Mouse (Mus musculus) midbrain, embryonic 10.5 days (tissue): Measurements from ENCODE around the gene Gm21028. TPM values are rescaled to one million over a fixed set of nuclear protein-coding genes. Genes with fewer than 3 reads are reported as not detected.
"Not testable (repeated sequence)": the region's sequence is repeated elsewhere in the genome, so short reads cannot be mapped to it uniquely, and the experiment has no call there.

Experiments used
- DNase-seq: peaks from one replicate; pipeline ENCODE4 v3.0.0-alpha.2; 2017; ENCODE audit warnings: low spot score
- H3K27ac ChIP-seq: fragments of 300-500 bp; sonication (generic); replicated peaks from 2 replicates; pipeline ENCODE4 v1.5.1; 2016; ENCODE audit warnings: mild to moderate bottlenecking
- H3K27me3 ChIP-seq: fragments of 300-500 bp; sonication (generic); 2 replicates; pipeline ENCODE4 v1.6.1; 2016; ENCODE audit warnings: low read depth, mild to moderate bottlenecking; ENCODE audit not compliant: poor library complexity, severe bottlenecking
- H3K36me3 ChIP-seq: fragments of 300-500 bp; sonication (generic); 2 replicates; pipeline ENCODE4 v1.6.1; 2016; ENCODE audit warnings: mild to moderate bottlenecking, moderate library complexity
- H3K4me1 ChIP-seq: fragments of 300-500 bp; sonication (generic); 2 replicates; pipeline ENCODE4 v1.6.1; 2016
- H3K4me3 ChIP-seq: fragments of 300-500 bp; sonication (generic); 2 replicates; pipeline ENCODE4 v1.5.1; 2016; ENCODE audit warnings: mild to moderate bottlenecking, moderate library complexity
- H3K9me3 ChIP-seq: fragments of 300-500 bp; sonication (generic); replicated peaks from 2 replicates; pipeline ENCODE4 v1.6.1; 2016; ENCODE audit warnings: mild to moderate bottlenecking
- WGBS: fragments of 180-500 bp; shearing (Covaris S2); methylation state at CpG from one replicate; pipeline ENCODE4 v1.1.7; 2016; 5-methylcytosine and 5-hydroxymethylcytosine counted together
- microRNA-seq: library from miRNA; unstranded; fragments of <30 nt; microRNA quantifications from one replicate; pipeline ENCODE4, GENCODE M21; 2017
- polyA plus RNA-seq: library from polyadenylated mRNA; unstranded; fragments of >200 nt; fragmentation: Nextera tagmentation; extraction: Ambion mirVana; gene quantifications from 2 replicates; pipeline ENCODE4 v1.2.1, GENCODE M21; 2016

The Gm21028 gene
- polyA plus RNA-seq, result not detected in 2 replicates

- H3K9me3 ChIP-seq, result peaks cover 93% of the 10 kb centered on the region
- H3K4me1 ChIP-seq, result no peaks in the 10 kb centered on the region
- no peaks in the 10 kb centered on the region for H3K36me3 ChIP-seq
- H3K4me3 ChIP-seq, result no peak within 1 kb of the TSS
- H3K27ac ChIP-seq, result no peak within 1 kb of the TSS
- no peaks in the 10 kb centered on the region for H3K27me3 ChIP-seq
- no peak for DNase-seq
- 94% methylated on average over 5 of the region's 5 CpGs for WGBS
Observed at GRCm38 (mm10) chr7:42578488-42578887, at the start of gene Gm21028. Gene Gm21028, minus strand, starts transcription at chr7:42578588.

GRCm38 (mm10) chr7:42595666-42596065 lies 17.3 kb upstream of the Gm21028 start:
- peaks cover 80% of the 10 kb centered on the region for H3K9me3 ChIP-seq
- not testable (repeated sequence) for H3K27ac ChIP-seq, H3K4me3 ChIP-seq, DNase-seq, H3K27me3 ChIP-seq, H3K4me1 ChIP-seq, H3K36me3 ChIP-seq

- H3K9me3 ChIP-seq, result peaks cover 74% of the 10 kb centered on the region
- not testable (repeated sequence) for H3K4me3 ChIP-seq, H3K36me3 ChIP-seq, H3K4me1 ChIP-seq, H3K27me3 ChIP-seq, DNase-seq, H3K27ac ChIP-seq
- 87% methylated on average over 11 of the region's 11 CpGs for WGBS
Observed at GRCm38 (mm10) chr7:42592413-42592812, 14.0 kb upstream of the Gm21028 start, which contains the start of gene Zfp977. Gene Zfp977, minus strand, starts transcription at chr7:42592547.

- not testable (repeated sequence) for H3K27me3 ChIP-seq, H3K4me3 ChIP-seq, DNase-seq, H3K36me3 ChIP-seq, H3K27ac ChIP-seq, H3K4me1 ChIP-seq
- H3K9me3 ChIP-seq, result peaks cover 78% of the 10 kb centered on the region
Observed at GRCm38 (mm10) chr7:42591311-42591710, 12.9 kb upstream of the Gm21028 start.

GRCm38 (mm10) chr7:42551766-42552165 lies 26.6 kb downstream of the Gm21028 start:
- H3K36me3 ChIP-seq, result no peaks in the 10 kb centered on the region
- H3K27me3 ChIP-seq, result no peaks in the 10 kb centered on the region
- DNase-seq, result no peak
- H3K9me3 ChIP-seq, result peaks cover 49% of the 10 kb centered on the region
- H3K27ac ChIP-seq, result no peak overlapping the region
- WGBS, result 80% methylated on average over 3 of the region's 3 CpGs
- H3K4me3 ChIP-seq, result no peak overlapping the region
- H3K4me1 ChIP-seq, result no peaks in the 10 kb centered on the region

Small RNA genes within 50 kb of the gene (microRNA-seq; reads per million reads assigned to microRNA genes)
- not detected for gene Gm24938

Other genes starting within 250 kb of the Gm21028 start
- gene 4933421I07Rik, start 130.5 kb downstream of the Gm21028 start, polyA plus RNA-seq, result not detected in 2 replicates
- 11.7 and 11.8 TPM in 2 replicates for gene Zfp141, start 72.8 kb downstream of the Gm21028 start, polyA plus RNA-seq
- 1.0 and 1.3 TPM in 2 replicates for gene Zfp977, start 14.0 kb upstream of the Gm21028 start, polyA plus RNA-seq
- 2.7 and 2.9 TPM in 2 replicates for gene Zfp976, start 64.0 kb upstream of the Gm21028 start, polyA plus RNA-seq
- 7.2 and 8.1 TPM in 2 replicates for gene Zfp975, start 114.2 kb upstream of the Gm21028 start, polyA plus RNA-seq
- not detected in 2 replicates for gene Gm17067, start 148.4 kb upstream of the Gm21028 start, polyA plus RNA-seq
- gene Vmn2r62, start 214.9 kb upstream of the Gm21028 start, polyA plus RNA-seq, result not detected in 2 replicates